Mouse (Mus musculus): ENCODE measurements at regions not wholly inside any gene's neighbourhood (a gene's known extent, or its start where the extent isn't known, plus 50 kb on each side); places are given as distances from the start of the nearest gene placed in this dataset.

DNA sequence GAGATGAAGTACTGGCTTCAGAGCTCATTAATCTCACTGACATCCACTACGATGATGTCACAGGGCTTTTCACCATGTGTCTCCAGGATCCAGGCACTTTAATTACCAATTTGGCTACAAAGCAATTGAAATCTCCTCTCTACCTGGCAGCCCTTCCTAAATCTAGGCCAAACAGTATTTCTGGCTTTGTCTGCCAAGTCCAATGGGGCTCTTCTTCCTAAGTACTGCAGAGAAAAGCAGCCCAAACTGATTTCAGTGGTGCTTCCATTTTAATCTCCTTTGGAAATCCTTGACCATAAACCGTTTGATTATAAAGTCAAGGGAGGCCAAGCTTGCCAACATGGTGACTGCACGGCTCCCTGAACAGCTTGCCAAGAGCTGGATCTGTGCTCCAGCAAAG, 534.7 kb downstream of the Tm4sf1 start:
- TF ChIP-seq GATA1 (IDR thresholded peaks at IDR 0.05; ENCODE audit: low read depth, low read length) (no peak), POLR2AphosphoS5 (IDR thresholded peaks at IDR 0.05; ENCODE audit: borderline replicate concordance, low read depth, low read length) (no peak), ZC3H11A (IDR thresholded peaks at IDR 0.05; ENCODE audit: low read depth, low read length) (no peak), CTCF (IDR thresholded peaks at IDR 0.05 in 2 of 3, conservative IDR thresholded peaks at IDR 0.05 in 1 of 3; ENCODE audit: control insufficient read depth in 1 of 3, insufficient read depth in 1 of 3, low read depth in 2 of 3, low read length in 3 of 3, poor library complexity in 1 of 3, severe bottlenecking in 1 of 3) (no peak), SMC3 (IDR thresholded peaks at IDR 0.05; ENCODE audit: low read depth, low read length) (no peak), EP300 (IDR thresholded peaks at IDR 0.05; ENCODE audit: low read depth in 1 of 2, low read length in 2 of 2) (no peak)
